Mouse (Mus musculus) mouse trophoblast stem cell (cell line): ENCODE results near the gene Gm8871.
"Not testable (repeated sequence)": the region's sequence is repeated elsewhere in the genome, so short reads cannot be mapped to it uniquely, and the experiment has no call there.

ENCODE experiments used
- in situ Hi-C, 2 experiments: fragments of 300-500 bp; cut with MseI, MboI; formaldehyde crosslinking; loops; 2 replicates in 1 of 2; 3 replicates in 1 of 2; pipeline ENCODE4 v1.15.1; 2025

Gm8871 gene

DNA sequence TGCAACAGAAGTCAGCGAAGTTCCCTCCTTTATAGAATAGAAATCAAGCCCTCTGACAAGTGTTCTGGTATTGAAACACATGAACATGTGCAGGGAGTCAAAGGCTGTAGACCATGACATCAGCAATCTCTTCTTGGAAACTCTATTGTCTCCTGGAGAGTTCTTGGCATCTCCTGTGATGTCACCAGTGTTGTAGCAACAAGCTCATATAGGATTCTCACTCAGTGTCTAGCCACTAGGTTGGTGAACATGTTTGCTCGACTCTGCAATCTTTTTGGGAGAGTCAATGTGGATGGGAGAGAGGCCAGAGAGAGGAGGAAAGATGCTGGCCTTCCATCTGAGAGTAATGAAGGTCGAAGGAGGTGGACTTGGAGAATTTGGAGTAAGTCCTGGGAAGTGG lies at the start of gene Gm8871, which contains the start of gene Gm8857:
Gm8871 (plus strand) TSS at position 301 of the 400 bp plus-strand sequence.
Gm8857 (plus strand) TSS at position 303 of the 400 bp plus-strand sequence.
- in situ Hi-C loops: not testable (repeated sequence)

DNA sequence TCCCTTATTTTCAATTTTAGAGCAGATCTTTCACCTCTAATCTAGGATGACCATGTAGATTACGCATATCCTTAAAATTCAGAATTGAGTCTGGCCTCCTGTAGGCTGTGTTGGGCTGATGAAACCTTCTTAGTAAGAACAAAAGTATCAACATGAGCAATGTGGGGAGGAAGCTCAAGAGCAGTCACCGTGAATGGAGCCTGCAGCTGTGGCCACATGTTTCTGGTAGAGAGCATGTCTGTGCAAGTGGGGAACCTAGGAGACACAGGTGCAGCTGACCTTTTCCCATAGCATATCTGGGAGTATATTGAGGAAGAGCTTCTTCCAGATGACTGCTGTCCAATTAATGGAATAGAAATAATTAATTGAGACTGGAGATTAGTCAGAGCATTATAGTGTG lies 5.9 kb downstream of the Gm8871 start:
- in situ Hi-C loops: not testable (repeated sequence)

DNA sequence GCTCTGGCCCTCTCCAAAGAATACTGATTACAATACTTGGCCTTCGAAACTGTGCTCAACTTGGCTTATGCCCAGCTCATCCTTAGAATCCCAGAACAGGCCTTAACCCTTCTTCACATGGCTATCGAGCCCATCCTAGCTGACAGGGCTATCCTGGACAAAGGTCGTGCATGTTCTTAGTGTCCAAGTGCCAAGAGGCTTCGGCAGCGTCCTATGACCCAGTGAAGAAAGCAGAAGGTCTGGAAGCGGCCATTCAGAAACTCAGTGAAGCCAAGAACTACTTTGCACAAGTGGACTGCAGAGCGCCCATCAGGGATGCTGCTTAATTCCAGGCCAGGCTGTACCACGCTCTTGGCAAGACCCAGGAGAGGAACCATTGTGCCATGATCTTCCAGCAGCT lies 10.5 kb downstream of the Gm8871 start:
- in situ Hi-C loops: not testable (repeated sequence)
